Mouse (Mus musculus) lung, postnatal 0 days (tissue): ENCODE data around the gene Usp28. TPM values are rescaled to one million over a fixed set of nuclear protein-coding genes. Genes with fewer than 3 reads are reported as not detected.

ENCODE experiments used
- ATAC-seq: fragments of 200-750 bp; cut with Nextera tagmentation; 2 replicates; pipeline ENCODE4 v1.8.0; 2017; ENCODE audit warnings: moderate library complexity
- DNase-seq: peaks from one replicate; pipeline ENCODE4 v3.0.0-alpha.2; 2016; ENCODE audit warnings: low spot score
- H3K27ac ChIP-seq: fragments of 300-500 bp; sonication (generic); 2 replicates; pipeline ENCODE4 v1.5.1; 2014; ENCODE audit warnings: antibody characterized with exemption, mild to moderate bottlenecking, low read length, mixed read lengths
- H3K27me3 ChIP-seq: fragments of 300-500 bp; sonication (generic); replicated peaks from 2 replicates; pipeline ENCODE4 v1.6.1; 2014; ENCODE audit warnings: low read length, mixed read lengths; ENCODE audit not compliant: insufficient read depth
- H3K36me3 ChIP-seq: fragments of 300-500 bp; sonication (generic); 2 replicates; pipeline ENCODE4 v1.6.1; 2014; ENCODE audit warnings: low read length, mixed read lengths; ENCODE audit not compliant: insufficient read depth
- H3K4me1 ChIP-seq: fragments of 300-500 bp; sonication (generic); 2 replicates; pipeline ENCODE4 v1.6.1; 2014; ENCODE audit warnings: antibody characterized with exemption, low read depth, low read length, mixed read lengths; ENCODE audit not compliant: insufficient read depth
- H3K4me2 ChIP-seq: fragments of 300-500 bp; sonication (generic); replicated peaks from 2 replicates; pipeline ENCODE4 v1.6.1; 2014; ENCODE audit warnings: low read depth, mild to moderate bottlenecking, low read length, moderate library complexity, mixed read lengths
- H3K4me3 ChIP-seq: fragments of 300-500 bp; sonication (generic); 2 replicates; pipeline ENCODE4 v1.5.1; 2014; ENCODE audit warnings: low read depth, low read length
- H3K9ac ChIP-seq: fragments of 300-500 bp; sonication (generic); replicated peaks from 2 replicates; pipeline ENCODE4 v1.6.1; 2014; ENCODE audit warnings: low read depth, mild to moderate bottlenecking
- H3K9me3 ChIP-seq: fragments of 300-500 bp; sonication (generic); 2 replicates; pipeline ENCODE4 v1.6.1; 2016; ENCODE audit warnings: low read length, mixed read lengths
- CTCF ChIP-seq: IDR thresholded peaks from 2 replicates; pipeline ENCODE4 v1.5.1; 2016; ENCODE audit warnings: antibody characterized with exemption, mild to moderate bottlenecking
- EP300 ChIP-seq: IDR thresholded peaks from 2 replicates; pipeline ENCODE4 v1.6.1; 2016; ENCODE audit warnings: antibody characterized with exemption, mild to moderate bottlenecking, control low read depth
- WGBS: fragments of 180-500 bp; shearing (Covaris S2); extraction: QIAGEN DNeasy Blood & Tissue Kit; methylation state at CpG from one replicate; pipeline ENCODE4 v1.1.7; 2014; 5-methylcytosine and 5-hydroxymethylcytosine counted together
- polyA plus RNA-seq: library from polyadenylated mRNA; unstranded; fragments of >200 nt; fragmentation: Nextera tagmentation; extraction: Ambion mirVana; gene quantifications from 2 replicates; pipeline ENCODE4 v1.2.1, GENCODE M21; 2015

Gene Usp28
- polyA plus RNA-seq, 1 experiment from 2014 or later, result 8.8 TPM

GRCm38 (mm10) chr9:48984320-48984844 lies 793 bp upstream of the Usp28 start:
- TF ChIP-seq CTCF (peak; percentile 11; the same call in 1 of the 2 replicates), EP300 (no peak)
- 17% methylated on average over 8 of the region's 8 CpGs for WGBS
- H3K27me3 ChIP-seq, result no peaks in the 10 kb centered on the region
- H3K27ac ChIP-seq, result peak overlapping the region; percentile 90
- ATAC-seq (no peak), DNase-seq (no peak)
- no peaks in the 10 kb centered on the region for H3K9me3 ChIP-seq
- H3K9ac ChIP-seq, result peak overlapping the region; percentile 37
- no peaks in the 10 kb centered on the region for H3K36me3 ChIP-seq
- H3K4me1 ChIP-seq, result peaks cover 11% of the 10 kb centered on the region; the same call in 1 of the 2 replicates
- peak overlapping the region; percentile 72 for H3K4me3 ChIP-seq
- peak overlapping the region; percentile 59 for H3K4me2 ChIP-seq

GRCm38 (mm10) chr9:48985708-48986088 lies 523 bp downstream of the Usp28 start:
- TF ChIP-seq EP300 (no peak), CTCF (no peak)
- H3K9me3 ChIP-seq, result no peaks in the 10 kb centered on the region
- 0% methylated on average over 20 of the region's 20 CpGs for WGBS
- DNase-seq (no peak), ATAC-seq (no peak)
- H3K9ac ChIP-seq, result peak overlapping the region; percentile 52
- peak overlapping the region; percentile 76 for H3K27ac ChIP-seq
- H3K27me3 ChIP-seq, result no peaks in the 10 kb centered on the region
- H3K4me2 ChIP-seq, result peak overlapping the region; percentile 69
- H3K4me3 ChIP-seq, result peak overlapping the region; percentile 72
- peaks cover 11% of the 10 kb centered on the region; the same call in 1 of the 2 replicates for H3K4me1 ChIP-seq
- H3K36me3 ChIP-seq, result no peaks in the 10 kb centered on the region

- H3K4me1 ChIP-seq, result peaks cover 11% of the 10 kb centered on the region; the same call in 1 of the 2 replicates
- H3K9ac ChIP-seq, result no peak overlapping the region
- 37% methylated on average over 7 of the region's 7 CpGs for WGBS
- H3K27me3 ChIP-seq, result no peaks in the 10 kb centered on the region
- no peak overlapping the region for H3K27ac ChIP-seq
- no peak for TF ChIP-seq CTCF
- TF ChIP-seq EP300, result no peak
- no peaks in the 10 kb centered on the region for H3K36me3 ChIP-seq
- no peak for ATAC-seq
- no peaks in the 10 kb centered on the region for H3K9me3 ChIP-seq
- no peak overlapping the region; the same call in 1 of the 2 replicates for H3K4me2 ChIP-seq
- no peak overlapping the region for H3K4me3 ChIP-seq
- DNase-seq, result no peak
Observed at GRCm38 (mm10) chr9:48986616-48987141, 1.5 kb downstream of the Usp28 start.

GRCm38 (mm10) chr9:48987201-48988101 lies 2.3 kb downstream of the Usp28 start:
- no peak for TF ChIP-seq EP300
- TF ChIP-seq CTCF, result no peak
- Histone ChIP-seq H3K9me3 (no peaks in the 10 kb centered on the region), H3K27me3 (no peaks in the 10 kb centered on the region), H3K4me2 (no peak overlapping the region; the same call in 1 of the 2 replicates), H3K9ac (no peak overlapping the region), H3K4me3 (no peak overlapping the region), H3K4me1 (peaks cover 11% of the 10 kb centered on the region; the same call in 1 of the 2 replicates), H3K36me3 (no peaks in the 10 kb centered on the region), H3K27ac (no peak overlapping the region)
- DNase-seq (no peak), ATAC-seq (no peak)
- WGBS, result 34% methylated on average over 12 of the region's 12 CpGs

- WGBS, result 80% methylated on average over 5 of the region's 5 CpGs
- Histone ChIP-seq H3K27me3 (no peaks in the 10 kb centered on the region), H3K9ac (no peak overlapping the region), H3K27ac (no peak overlapping the region), H3K4me2 (no peak overlapping the region), H3K4me3 (no peak overlapping the region), H3K36me3 (no peaks in the 10 kb centered on the region), H3K4me1 (peaks cover 6% of the 10 kb centered on the region; the same call in 1 of the 2 replicates), H3K9me3 (no peaks in the 10 kb centered on the region)
- ATAC-seq, result no peak
- no peak for TF ChIP-seq CTCF
- TF ChIP-seq EP300, result no peak
- no peak for DNase-seq
Observed at GRCm38 (mm10) chr9:48991671-48992070, 6.5 kb downstream of the Usp28 start.

GRCm38 (mm10) chr9:48994779-48995178 lies 9.6 kb downstream of the Usp28 start:
- 88% methylated on average over 7 of the region's 7 CpGs for WGBS
- no peak for ATAC-seq

More at GRCm38 (mm10) chr9:48994779-48995178, 9.6 kb downstream of the Usp28 start:
- Histone ChIP-seq H3K27me3 (no peaks in the 10 kb centered on the region), H3K4me2 (no peak overlapping the region), H3K4me3 (no peak overlapping the region), H3K36me3 (no peaks in the 10 kb centered on the region), H3K27ac (no peak overlapping the region), H3K4me1 (no peaks in the 10 kb centered on the region), H3K9ac (no peak overlapping the region), H3K9me3 (no peaks in the 10 kb centered on the region)
- TF ChIP-seq EP300 (no peak), CTCF (no peak)
- DNase-seq, result no peak
